Mouse (Mus musculus) gastrocnemius, postnatal 10 days (tissue): ENCODE measurements around the gene Dock6. TPM values are rescaled to one million over a fixed set of nuclear protein-coding genes. Genes with fewer than 3 reads are reported as not detected.
"Not testable (repeated sequence)": the region's sequence is repeated elsewhere in the genome, so short reads cannot be mapped to it uniquely, and the experiment has no call there.

Experiments
- DNase-seq: peaks from one replicate; pipeline ENCODE4 v3.0.0; 2021; ENCODE audit warnings: mixed read lengths
- total RNA-seq, 2 experiments: library from RNA; stranded (reverse); gene quantifications; 2 replicates each; pipeline ENCODE4 v1.2.3; 2021

Gene Dock6
- total RNA-seq, 2 experiments from 2014 or later, result 26.9 to 32.9 TPM

DNA sequence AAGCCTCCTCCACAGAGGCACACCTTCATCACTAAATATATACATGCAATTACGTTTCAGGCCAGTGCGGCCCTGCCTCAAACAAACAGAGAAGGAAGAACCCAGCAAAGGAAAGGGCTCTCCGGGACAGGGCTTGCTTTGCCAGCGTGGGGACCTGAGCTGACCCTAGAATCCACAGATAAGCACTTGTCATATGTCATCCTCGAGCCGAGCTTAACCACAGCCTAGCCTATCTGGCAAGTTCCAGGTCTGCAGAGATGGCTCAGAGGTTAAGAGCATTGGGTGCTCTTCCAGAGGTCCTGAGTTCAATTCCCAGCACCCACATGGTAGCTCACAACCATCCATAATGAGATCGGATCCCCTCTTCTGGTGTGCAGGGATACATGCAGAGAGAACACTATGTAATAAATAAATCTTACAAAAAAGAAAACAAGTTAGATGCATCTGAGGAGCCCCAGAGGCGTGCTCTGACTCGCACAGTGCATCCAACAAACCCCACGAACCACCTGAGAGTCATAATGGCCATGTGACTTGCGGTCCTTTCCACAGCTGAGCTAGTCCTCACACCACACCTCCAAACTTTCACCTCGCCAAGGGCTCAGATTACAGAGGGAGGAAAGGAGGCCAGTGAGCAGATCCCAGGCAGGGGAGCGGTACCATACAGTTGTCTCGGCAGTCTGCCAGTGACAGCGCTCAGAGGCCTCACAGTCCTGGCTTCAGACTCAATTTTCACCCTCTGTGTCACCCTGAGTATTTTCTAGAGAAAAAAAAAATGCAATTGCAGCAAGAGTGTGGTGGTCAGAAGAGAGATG is 70.6 kb downstream of the Dock6 start:
- DNase-seq, result peak; percentile 68

DNA sequence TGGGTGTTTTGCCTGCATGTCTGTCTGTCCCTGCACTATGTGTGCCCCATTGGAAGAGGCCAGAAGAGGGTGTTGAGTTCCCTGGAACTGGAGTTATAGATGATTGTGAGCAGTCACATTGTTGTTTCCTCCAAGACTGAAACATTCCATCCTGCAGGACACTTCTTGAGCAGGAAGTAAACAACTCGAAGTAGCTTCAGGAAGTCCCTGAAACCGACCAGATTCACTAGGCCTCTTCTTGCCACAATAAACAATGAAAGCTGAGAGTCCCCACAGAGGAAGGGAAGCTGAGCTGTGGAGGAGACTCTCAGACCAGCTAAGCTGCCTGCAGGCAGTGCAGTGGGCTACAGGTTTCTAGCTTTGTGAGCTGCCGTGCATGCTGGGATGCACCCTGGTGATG is 74.7 kb downstream of the Dock6 start:
- DNase-seq, result no peak

DNA sequence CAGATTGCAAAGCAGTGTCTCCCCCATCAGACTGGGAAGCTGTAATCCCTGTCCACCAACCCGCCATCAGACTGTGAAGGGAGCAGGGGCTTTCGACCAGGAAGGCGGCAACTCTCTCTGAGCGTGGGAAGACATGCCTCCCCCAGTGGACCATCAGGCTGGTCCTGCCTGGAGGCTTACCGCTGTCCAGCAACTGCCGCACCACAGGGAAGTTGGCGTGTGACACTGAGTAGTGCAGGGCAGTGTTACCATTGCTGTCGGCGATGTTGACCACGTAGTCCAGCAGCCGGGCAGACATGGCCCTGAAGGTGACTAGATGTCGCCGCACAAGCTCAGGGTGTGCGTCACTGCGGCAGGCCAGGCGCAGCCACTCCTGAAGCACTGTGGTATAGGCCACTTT is 78.1 kb downstream of the Dock6 start:
- no peak for DNase-seq

DNA sequence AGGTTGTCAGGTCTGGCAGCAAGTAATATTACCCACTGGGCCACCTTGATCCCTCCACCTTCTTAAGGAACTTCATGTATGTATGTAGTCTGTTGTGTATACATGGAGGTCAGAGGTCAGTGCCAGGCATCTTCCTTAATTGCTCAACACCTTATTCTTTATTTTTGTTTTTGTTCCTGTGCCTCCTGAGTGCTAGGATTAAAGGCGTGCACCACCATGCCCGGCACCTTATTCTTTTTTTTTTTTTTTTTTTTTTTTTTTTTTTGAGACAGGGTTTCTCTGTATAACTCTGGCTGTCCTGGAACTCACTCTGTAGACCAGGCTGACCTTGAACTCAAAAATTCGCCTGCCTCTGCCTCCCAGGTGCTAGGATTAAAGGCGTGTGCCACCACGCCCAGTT is 79.0 kb downstream of the Dock6 start:
- not testable (repeated sequence) for DNase-seq

DNA sequence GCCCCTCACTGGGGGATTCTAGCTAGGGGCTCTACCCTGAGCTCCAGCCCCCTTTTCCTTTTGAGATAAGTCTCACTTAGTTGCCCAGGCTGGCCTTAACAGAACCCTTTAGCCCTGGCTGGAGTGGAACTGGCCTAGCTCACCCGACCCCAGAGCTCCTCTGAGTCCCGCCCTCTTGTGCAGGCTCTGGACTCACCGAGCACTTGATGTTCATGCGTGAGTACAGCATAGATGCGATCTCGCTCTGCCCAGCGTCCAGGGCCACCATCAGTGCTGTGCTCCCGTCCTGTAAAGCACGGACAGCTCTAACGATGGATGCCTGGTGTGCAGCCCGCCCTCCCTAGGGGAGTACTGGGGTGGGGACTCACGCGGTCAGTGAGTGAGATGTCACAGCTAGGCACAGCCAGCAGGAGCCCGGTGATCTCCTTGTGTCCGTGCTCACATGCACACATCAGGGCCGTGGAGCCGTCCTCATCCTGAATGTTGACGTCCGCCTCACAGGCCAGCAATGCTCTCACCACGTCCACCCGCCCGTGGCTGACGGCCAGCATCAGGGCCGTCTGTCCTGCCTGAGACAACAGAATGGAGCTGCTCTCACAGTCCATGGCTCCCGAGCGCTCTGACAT is 82.8 kb downstream of the Dock6 start:
- DNase-seq, result peak; percentile 38

DNA sequence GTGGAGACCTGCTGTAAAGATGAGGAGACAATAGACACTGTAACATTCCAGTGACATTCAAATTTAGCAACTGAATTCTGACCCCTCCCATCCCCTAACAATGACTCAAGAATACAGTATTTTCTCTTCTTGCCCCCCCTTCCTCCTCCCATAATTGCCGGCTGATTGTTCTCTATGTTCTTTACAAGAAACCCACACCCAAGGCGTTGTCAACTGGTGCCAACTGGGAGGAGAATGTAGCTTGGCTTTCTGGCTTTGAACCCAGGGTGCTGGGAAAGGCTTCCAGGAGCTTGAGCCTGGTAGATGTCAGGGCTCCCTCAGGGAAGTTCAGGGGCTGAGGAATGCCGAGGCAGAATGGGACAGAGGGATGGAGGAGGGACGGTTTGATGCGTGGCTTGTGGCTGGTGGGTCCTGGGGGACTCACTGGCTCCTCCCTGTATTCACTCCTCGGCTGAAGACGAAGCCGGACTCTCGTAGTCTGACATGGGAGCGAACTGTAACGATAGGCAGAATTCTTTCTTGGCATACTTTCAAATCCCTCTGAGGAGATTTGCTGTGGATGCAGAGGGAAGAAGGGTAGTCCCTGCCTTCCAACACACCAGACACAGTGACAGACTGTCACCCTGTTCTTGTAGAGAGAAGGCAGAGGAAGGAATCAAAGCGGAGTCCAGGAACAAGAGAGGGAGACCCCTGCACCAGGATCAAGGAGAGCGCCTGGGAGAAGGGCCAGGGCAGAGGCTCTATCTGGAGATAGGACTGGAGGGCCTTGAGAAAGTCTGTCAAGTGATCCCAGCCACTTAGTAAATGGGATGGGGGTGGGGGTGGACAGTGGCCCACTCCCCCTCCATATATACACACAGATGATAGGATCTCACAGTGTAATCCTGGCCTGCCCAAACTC is 83.7 kb downstream of the Dock6 start:
- DNase-seq, result no peak

DNA sequence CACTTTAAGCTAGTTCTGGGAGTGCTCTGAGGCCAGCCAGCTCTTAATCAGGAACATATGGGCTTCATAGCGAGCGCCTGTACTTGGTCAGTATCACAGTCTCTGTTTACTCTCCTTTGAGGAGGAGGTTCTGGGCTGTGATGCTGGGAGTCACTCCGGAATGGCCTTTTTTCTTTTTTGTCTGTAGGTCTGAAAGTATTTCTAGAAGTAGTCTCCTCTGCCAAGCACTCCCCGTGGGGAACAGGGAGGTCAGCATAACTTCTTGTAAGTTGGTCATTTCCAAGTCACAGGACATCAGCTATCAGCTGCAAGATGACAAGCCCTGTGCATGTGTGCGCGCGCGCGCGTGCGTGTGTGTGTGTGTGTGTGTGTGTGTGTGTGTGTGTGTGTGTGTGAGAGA is 84.5 kb downstream of the Dock6 start:
- DNase-seq, result peak; percentile 54

DNA sequence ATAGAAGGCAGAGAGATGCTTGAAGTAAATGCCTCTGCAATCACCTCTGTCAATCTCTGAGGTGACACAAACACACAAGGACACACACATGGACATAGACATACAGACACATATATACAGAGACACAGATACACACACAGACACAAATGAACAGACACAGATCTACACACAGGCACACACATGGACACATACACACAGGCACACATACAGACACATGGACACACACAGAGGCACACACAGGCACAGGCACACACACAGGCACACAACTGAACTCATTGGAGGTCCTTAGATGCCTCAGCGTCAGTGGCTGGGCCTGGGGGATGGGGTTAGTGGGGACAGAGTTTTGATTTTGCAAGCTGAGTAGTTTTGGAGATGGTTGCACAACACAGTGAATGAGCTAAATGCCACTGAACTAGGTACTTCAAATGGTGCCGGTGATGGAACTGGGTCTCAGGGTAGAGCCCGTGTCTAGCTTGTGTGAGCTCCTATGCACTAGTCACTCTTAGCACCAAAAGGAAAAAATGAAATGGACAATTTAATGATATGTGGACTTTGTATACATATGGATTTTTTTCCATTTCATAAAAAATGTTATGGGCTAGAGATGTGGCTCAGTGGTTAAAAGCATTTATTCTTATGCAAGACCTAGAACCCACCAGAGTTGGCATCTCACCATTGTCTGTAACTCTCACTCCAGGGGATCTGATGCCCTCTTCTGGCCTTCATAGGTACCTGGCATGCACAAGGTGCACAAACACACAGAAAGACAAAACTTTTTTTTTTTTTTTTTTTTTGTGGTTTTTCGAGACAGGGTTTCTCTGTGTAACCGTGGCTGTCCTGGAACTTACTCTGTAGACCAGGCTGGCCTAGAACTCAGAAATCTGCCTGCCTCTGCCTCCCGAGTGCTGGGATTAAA is 88.1 kb downstream of the Dock6 start:
- no peak for DNase-seq

DNA sequence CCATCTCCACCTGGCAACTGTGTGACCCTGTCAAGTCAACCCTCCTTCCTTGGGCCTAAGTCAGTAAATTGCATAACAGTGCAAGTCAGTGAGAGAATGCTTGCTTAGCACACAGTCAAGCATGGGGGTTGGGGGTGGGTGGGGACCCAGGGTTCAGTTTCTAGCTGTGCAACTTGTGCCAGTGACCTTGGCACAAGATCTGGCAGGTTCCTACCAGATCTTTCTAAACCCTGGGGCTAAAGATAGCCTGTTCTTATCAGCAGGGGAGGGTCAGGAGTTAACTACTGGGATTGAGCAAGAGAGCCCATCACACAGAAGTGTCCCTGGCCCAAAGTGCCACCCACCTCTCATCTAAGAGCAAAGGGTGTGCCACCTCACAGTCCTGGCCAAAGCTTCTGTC is 90.3 kb downstream of the Dock6 start:
- no peak for DNase-seq

DNA sequence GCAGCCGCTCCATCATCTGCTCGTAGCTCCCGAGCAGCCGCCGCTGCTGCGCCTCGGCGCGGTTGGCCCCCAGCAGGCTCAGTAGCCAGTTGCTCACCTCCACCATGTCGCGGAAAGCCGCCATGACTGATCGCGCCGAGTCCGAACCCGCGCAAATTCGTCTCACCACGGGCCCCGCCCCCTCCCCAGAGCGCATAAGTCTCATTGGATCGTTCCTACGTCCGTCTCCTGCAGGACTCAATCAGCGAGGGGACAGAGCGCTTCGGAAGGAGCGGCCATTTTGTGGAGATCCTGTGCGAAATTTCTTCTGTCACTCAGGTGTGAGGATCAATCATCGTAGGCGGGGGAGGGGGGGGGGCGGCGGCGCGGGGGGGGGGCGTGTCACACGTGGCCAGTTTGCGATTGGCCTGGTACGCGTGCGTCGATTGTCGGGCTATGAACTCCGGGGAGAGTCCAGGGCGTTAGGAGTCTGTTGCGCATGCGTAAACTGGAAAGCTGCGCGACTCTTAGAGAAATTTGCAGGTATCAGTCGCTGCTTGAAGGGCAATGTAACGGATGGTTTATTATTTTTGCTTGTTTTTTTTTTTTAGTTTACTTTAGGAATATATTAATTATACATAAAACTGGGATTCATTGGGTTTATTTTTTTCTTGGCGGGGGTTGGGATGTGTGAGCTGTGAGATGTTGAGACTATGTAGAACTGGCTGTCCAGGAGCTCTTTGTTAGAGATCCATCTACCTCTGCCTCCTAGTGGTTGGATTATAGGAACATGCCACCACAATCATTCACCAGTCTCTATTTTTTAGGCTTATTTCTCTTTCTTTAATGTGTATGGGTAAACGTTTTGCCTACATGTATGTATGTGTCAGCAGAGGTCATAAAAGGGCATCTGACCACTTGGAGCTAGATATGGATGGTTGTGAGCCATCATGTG is 92.0 kb downstream of the Dock6 start, which contains the start of gene Spc24:
Gene Spc24, minus strand, starts transcription at position 149 of the 934 bp plus-strand sequence.
- DNase-seq, result peak; percentile 91

DNA sequence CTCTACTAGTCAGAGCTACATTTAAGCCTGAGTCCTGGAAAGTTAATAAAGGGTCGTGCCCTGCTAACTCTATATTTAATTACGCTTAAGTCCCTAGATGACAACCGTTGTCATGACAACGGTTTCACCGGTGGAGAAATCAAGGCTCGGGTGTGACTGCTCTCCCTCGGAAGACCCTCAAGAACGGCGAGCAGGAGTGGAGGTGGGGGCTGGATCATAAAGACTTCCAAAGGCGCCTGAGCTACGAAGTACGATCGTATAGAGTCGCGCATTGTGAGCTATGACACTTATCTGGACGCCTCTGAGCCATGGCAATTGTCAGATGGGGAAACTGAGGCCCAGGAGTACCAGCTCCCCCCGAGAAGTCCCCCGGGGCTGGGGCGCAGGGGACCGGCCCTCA is 92.7 kb downstream of the Dock6 start:
- no peak for DNase-seq

DNA sequence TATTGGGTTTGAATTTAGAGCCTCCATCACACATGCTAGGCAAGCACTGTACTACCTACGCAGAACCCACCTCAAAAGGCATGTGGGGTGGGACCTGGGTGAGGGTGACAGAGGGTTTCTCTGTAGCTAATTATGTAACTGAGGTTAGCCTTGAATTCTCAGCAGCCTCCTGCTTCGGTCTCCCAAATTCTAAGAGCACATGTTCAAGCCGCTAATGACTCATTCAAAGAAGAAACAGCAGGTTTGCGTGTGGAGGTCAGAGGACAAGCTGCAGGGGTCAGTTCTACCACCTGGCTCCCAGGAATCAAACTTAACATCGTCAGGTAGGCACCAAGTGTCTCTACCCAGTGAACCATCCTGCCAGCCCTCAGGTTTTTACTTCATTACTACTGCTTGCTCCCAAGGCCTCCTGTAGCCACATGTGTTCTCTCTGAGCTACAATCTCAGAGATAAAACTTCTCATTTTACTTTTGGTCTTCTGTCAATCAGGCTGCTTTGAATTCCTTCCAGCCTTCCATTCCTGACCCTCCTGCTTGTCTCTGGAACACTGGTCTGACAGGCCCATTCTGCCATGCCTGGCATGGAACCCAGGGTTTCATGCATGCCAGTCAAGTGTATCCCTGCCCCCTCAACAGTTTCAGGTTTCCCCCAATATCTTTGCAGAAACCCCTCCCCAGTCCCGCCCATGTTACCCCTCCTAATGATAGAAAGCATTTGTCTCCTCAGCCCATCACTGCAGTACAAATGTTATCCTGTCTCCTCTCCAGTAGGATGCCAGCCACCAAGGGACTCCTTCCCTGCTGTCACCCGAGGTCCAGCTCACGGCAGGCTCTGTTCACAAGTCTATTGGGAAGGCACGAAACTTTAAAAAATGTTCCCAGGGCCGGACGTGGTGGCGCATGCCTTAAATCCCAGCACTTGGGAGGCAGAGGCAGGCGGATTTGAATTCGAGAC is 93.6 kb downstream of the Dock6 start:
- no peak for DNase-seq

DNA sequence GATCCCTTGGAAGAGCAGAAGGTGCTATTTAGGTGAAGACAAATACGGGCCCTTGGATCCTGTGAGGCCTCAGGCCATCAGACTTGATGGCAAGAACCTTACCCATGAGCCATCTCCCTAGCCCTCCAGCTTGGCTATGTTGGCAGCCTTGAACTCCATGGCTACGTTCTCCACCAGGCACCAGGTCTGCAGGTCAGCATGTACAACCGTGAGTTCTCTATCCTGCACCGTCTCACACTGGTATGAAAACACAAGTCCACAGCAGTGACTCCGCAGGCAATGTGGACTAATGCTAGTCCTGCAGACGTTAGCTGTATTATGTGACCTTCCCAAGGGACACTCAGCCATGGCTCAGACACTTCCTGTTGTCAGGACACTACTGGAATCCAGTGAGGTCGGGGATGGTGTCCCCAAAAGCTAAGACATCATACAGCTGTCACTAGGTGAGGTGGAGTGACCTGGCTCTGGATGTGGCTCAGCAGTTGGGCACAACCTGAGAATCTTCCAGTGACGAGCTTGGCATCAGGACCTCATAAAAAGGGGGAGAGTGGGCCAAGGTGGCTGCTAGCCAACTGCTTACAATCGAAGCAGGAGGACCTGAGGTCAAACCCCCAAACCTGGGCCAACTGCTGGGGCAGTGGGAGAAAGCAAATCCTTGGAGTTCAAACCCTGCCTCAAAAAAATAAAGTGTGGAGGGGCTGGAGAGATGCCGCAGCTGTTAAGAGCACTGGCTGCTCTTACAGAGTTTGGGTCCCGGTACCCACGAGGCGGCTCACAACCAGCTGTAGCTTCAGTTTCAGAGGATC is 97.7 kb downstream of the Dock6 start:
- peak; percentile 46 for DNase-seq

DNA sequence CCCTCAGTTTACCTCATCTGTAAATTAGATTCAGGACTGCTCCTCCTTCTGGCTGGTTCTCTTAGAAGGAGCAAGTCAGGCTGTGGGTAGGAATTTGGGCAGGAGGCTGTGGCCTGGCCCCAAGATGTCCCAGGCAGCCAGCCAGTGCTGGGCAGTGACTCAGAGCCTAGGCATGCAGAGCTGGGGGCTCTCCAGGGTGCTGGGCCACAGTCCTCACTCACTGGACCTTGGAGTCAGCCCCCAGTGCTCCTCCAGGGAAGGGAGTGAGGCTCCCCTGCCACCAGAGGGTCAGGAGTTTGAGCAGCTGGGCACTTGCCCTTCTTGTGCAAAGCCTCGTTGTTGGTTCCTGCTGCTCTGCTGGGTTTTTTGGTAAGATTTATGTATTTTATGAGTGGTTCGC is 98.4 kb downstream of the Dock6 start:
- peak; percentile 85 for DNase-seq

DNA sequence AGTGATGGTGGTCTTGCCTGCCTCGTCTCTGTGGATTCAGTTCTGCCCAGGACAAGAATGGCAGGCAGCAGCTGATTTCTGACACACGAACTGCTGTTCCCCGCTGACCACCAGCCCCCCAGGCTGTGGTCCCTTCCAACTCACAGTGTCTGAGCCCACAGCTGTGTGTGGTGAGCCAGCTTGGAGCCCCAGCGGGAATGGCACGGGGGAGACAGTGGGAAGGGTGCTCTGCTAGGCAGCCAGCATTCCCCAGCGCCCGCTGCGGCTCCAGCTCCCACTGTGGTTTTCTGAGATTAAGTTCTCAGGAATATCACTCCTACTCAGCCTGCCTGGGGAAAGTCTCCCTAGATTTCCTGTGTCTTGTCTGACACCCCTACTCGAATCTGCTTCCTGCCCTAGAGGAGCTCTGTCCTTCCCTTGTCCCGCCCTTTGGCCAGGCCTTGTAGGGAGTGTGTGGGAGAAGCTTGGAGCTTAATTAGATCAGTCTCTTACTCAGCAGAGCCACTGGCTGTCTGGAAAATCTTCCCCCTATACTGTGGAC is 100.1 kb downstream of the Dock6 start:
- DNase-seq, result peak; percentile 41

DNA sequence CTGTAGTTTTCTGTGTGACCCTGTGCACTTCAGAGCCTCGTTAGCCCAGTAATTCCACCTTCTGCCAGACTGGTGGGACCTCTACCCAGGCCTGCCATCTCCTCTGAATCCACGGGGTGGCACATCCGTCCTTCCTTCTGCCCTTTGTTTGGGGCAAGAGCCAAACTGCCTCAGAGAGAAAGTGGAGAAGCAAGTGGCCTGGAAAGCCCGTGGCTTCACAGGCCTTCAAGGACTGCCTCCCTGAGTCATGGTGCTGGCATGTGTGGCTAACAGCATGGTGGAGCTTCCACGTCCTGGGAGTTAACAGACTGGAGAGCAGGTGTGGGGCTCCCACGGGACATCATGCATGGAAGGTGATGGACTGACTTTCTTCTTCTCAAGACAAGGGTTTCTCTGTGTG is 101.1 kb downstream of the Dock6 start:
- DNase-seq, result peak; percentile 49

DNA sequence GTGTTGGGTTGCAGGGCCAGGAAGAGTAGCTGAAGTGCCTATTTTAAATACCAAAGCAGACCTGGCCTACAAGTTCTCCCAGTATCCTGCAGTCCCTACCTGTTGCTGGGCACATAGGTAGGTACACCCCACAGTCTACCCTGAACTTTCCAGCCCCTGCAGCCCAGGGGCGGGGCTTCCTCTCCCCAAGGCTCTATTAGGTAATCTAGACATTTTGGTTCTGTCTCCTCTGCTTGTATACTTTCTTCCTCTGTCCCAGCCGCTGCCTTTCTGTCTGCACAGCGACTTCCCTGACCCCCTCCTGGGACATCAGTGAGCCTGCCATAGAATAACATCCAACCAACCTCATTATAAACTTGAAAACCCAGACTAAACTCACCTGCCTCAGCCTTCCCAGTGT is 102.1 kb downstream of the Dock6 start:
- no peak for DNase-seq
